Mouse (Mus musculus) stomach, postnatal 0 days (tissue): ENCODE data around the gene Fam126a.

Experiments used
- CTCF ChIP-seq: IDR thresholded peaks from 2 replicates; pipeline ENCODE4 v1.5.1; 2016; ENCODE audit warnings: antibody characterized with exemption, low read depth, mild to moderate bottlenecking, moderate library complexity
- EP300 ChIP-seq: optimal IDR thresholded peaks from 2 replicates; pipeline ENCODE3; 2016; ENCODE audit warnings: antibody characterized with exemption

- TF ChIP-seq CTCF (no peak), EP300 (no peak)
These were observed 6.2 kb upstream of the Fam126a start for GRCm38 (mm10) chr5:24036731-24037130.
